Mouse (Mus musculus) urinary bladder, adult 2 months (tissue): ENCODE data around the gene Ackr2. TPM values are rescaled to one million over a fixed set of nuclear protein-coding genes. Genes with fewer than 3 reads are reported as not detected.

Experiments
- polyA plus RNA-seq: library from polyadenylated mRNA; depleted of rRNA; stranded (reverse); fragments of >200 nt; gene quantifications from 2 replicates; pipeline ENCODE4 v1.2.3, GENCODE M21; 2012; rRNA removed

Ackr2 gene
- polyA plus RNA-seq, 1 experiment = 5.0 TPM

Other genes with a start within 250 kb of the Ackr2 start
- 4.3 and 5.0 TPM in 2 replicates for gene Sec22c, start 192.9 kb upstream of the Ackr2 start, polyA plus RNA-seq
- gene Ss18l2, start 188.0 kb upstream of the Ackr2 start, polyA plus RNA-seq = 44.2 and 46.8 TPM in 2 replicates
- gene Nktr, start 179.2 kb upstream of the Ackr2 start, polyA plus RNA-seq = 89.1 and 120 TPM in 2 replicates
- gene Zfp651, start 139.0 kb upstream of the Ackr2 start, polyA plus RNA-seq = 55.2 and 76.1 TPM in 2 replicates
- gene Klhl40, start 120.7 kb upstream of the Ackr2 start, polyA plus RNA-seq = 0.07 and 0.10 TPM in 2 replicates
- gene Hhatl, start 105.8 kb upstream of the Ackr2 start, polyA plus RNA-seq = 1.9 and 3.0 TPM in 2 replicates
- gene Ccdc13, start 58.9 kb upstream of the Ackr2 start, polyA plus RNA-seq = 0.62 and 1.3 TPM in 2 replicates
- gene Higd1a, start 40.0 kb upstream of the Ackr2 start, polyA plus RNA-seq = 55.1 and 55.2 TPM in 2 replicates
- 0.13 and 0.14 TPM in 2 replicates for gene Cyp8b1, start 17.9 kb downstream of the Ackr2 start, polyA plus RNA-seq
- gene Fam198a, start 52.6 kb downstream of the Ackr2 start, polyA plus RNA-seq = 6.7 and 7.3 TPM in 2 replicates
- 15.7 and 16.7 TPM in 2 replicates for gene Pomgnt2, start 98.8 kb downstream of the Ackr2 start, polyA plus RNA-seq
- gene Snrk, start 218.9 kb downstream of the Ackr2 start, polyA plus RNA-seq = 60.3 and 72.1 TPM in 2 replicates